Mouse (Mus musculus): ENCODE measurements around the gene Ggn.

Gene Ggn

DNA sequence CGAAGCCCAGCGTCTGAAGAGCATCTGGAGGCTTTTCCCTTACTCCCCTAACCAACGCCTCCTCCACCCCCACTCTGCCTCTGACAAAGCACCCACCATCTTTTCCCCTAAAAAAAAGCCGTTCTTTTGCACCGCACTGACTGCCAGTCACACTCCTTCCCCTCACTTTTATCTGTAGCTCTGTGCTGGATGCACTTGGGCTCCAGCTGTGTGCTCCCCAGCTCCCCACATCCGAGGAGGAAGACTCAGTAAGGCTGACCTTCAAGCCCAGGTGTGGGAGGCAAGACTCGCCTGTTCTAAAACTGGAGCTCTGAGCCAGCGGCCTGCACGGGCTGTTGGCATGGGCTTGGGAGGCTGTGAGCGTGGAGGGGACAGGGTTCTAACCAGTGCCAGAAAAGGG, 18.5 kb upstream of the Ggn start:
- POLR2A ChIA-PET, result interaction anchor here in 3 of 4 experiments (0.5 to 1.3 kb wide), 7 partner anchors 14 to 83 kb away, joined by 3 read pairs; partner anchors contain the start of genes Ggn (in 1 of the 3) and Spred3 (in 1 of the 3)

DNA sequence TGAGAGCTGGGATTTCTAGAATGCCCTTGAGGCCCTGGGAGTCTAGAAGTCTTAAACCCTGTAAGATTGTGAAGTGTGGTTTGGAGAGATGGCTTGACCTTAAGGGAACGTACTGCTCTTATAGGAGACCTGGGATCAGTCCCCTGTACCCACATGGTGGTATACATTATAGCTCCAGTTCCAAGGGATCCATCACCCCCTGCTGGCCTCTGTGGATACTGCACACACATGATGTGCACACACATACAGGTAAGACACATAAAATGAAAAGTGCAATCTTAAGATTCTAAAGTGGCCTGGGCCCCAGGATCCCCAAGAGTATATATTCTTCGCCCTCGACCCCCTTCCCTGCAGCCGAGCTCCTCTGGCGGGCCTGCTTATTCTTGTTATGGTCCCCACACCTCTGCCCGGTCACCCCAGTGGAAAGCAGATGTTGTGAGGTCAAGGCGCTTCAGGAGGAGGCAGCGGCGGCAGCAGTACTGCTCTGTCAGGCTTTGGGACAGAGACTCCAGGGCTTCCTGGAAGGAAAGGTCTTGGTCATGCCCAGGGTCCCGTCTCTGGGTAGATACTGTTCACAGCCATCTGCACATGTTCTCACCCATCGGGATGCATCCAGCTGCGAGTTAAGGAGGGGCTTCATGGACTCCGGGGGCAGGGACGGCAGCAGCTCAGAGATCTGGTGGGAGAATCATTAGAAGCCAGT, 15.8 kb upstream of the Ggn start:
- POLR2A ChIA-PET, result interaction anchor here (0.5 to 6.2 kb wide), 32 partner anchors 9 to 187 kb away, joined by 3 to 41 read pairs (median 4); partner anchors contain the start of genes Ggn (in 2 of the 4), Psmd8 (in 2 of the 4), Rasgrp4 (in 2 of the 4) and Spred3 (in 2 of the 4)
- CTCF ChIA-PET, result interaction anchor here (0.6 to 2.5 kb wide), 22 partner anchors 8 to 1018 kb away, joined by 3 to 16 read pairs (median 4); partner anchors contain the start of genes Psmd8 (in 2 of the 4), Ryr1 (in 2 of the 4), 2200002D01Rik (in 1 of the 4) and Ggn (in 1 of the 4)

More for the DNA sequence above, 18.5 kb upstream of the Ggn start:
- CTCF ChIA-PET, result interaction anchor here in 2 of 4 experiments (0.8 to 1.5 kb wide), 2 partner anchors 34 to 150 kb away, joined by 4 to 10 read pairs; no protein-coding TSS in a partner anchor

DNA sequence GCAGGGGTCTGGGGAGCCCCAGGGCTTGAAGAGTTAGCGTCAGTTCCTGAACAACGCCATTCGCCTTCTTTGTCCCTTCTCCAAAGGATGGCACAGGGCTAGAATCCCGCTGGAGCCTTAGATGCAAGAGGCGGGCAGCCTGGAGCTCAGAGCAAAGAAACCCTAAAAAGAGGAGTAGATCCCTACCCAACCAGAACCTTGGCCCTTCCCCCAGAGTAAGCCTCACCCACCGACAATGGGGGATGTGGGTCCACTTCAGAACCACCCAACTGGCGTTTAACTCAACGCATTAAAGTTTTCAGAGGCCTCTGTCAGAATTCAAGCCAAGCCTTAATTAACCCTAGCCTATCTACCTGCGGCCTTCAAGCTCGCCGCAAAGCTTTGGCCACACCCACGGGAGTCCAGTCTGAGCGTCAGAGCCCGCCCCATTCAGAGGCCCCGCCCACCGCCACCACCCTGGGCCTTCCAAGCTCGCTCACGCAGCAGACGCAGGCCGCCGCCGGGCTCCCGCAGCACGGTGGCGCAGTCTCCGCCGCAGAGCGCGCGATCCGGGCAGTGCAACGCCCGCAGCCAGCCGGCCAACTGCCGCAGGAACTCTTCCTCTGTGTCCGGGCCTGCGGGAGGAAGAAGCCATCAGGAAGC, 14.7 kb upstream of the Ggn start:
- ChIA-PET CTCF (interaction anchor here (0.5 to 2.6 kb wide), 36 partner anchors 7 to 1459 kb away, joined by 3 to 25 read pairs (median 3); partner anchors contain the start of genes Ggn (in 2 of the 4), Ryr1 (in 2 of the 4), Catsperg1 (in 1 of the 4) and Kcnk6 (in 1 of the 4)), POLR2A (interaction anchor here (0.5 to 6.2 kb wide), 78 partner anchors 8 to 1898 kb away, joined by 3 to 41 read pairs (median 4); partner anchors contain the start of genes Ggn (in 3 of the 4), Spred3 (in 3 of the 4), Psmd8 (in 2 of the 4) and Rasgrp4 (in 2 of the 4))

DNA sequence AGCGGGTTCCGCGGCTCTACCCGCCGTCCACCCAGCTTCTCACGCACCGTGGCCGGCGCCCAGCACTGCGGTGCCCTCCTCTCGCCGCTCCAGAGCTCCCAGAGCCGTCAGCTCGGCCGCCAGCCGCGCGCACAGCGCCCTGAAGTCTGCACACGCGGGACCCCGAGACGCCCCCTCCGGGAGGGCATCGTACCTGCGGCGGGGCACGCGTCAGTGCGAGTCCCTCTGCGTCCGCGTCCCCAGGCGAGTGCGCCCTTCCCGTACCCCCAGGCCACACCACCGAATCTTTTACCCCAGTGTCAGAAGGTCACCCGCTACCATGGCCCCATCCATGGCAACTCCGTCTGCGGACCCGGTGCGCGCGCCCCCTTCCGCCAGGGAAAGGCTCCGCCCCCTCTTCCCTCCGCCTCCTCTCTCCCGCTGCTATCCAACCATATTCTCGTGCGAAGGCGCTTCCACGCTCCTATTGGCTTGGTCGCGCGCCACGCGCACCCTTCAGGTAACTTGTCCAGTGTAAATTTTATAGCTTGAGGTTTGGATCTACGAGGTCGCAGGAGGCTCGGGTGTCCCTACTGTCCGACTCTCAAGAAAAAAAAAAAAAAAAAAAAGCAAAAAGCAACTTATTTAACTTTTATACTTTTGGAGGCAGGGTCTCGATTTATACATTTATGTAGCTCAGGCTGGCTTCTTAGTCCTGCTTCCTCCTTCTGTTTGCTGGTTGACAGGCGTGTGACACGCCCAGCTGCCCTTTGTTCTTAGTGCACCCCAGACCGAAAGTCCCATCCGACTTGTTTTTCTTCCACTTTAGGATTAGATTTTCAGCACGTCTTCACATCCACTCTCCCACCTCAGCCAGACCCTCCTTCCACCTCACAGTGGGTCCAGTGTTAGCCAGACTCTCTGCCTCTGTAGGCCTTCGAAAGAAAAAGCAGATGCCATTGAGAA, 13.9 kb upstream of the Ggn start, which contains the start of gene Fam98c:
Gene Fam98c, minus strand, starts transcription at position 397 of the 945 bp plus-strand sequence.
- ChIA-PET CTCF (interaction anchor here (0.6 to 2.6 kb wide), 43 partner anchors 9 to 1458 kb away, joined by 3 to 25 read pairs (median 3); partner anchors contain the start of genes Ggn (in 3 of the 4), Spred3 (in 2 of the 4), Kcnk6 (in 1 of the 4) and Ppp1r14a (in 1 of the 4)), POLR2A (interaction anchor here (0.6 to 6.2 kb wide), 77 partner anchors 7 to 827 kb away, joined by 3 to 41 read pairs (median 4); partner anchors contain the start of genes Ggn (in 3 of the 4), Spred3 (in 3 of the 4), Psmd8 (in 2 of the 4) and Rasgrp4 (in 2 of the 4))

DNA sequence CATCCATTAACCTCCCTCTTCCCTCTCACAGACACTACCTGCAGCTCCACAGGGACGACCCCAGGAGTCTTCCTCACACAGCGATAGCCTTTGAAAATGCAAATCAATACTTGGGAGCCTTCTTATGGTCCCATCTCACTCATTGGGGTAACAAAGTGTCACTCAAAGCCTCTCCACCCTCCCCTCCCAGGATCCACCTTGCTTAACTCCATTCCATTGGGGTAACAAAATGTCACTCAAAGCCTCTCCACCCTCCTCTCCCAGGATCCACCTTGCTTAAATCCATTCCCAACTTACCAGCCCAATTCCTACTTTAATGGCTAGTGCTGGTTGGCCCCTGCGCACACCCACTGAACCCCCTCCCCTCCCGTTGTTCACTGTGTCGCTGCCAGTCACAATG, 11.7 kb upstream of the Ggn start:
- CTCF ChIA-PET, result interaction anchor here in 3 of 4 experiments (0.5 to 1.8 kb wide), 5 partner anchors 11 to 349 kb away, joined by 3 to 6 read pairs (median 3); no protein-coding TSS in a partner anchor
- POLR2A ChIA-PET, result interaction anchor here (0.6 to 6.2 kb wide), 13 partner anchors 10 to 139 kb away, joined by 3 to 41 read pairs (median 3); partner anchors contain the start of genes Psmd8 (in 3 of the 4), Ggn (in 2 of the 4) and Spred3 (in 2 of the 4)

DNA sequence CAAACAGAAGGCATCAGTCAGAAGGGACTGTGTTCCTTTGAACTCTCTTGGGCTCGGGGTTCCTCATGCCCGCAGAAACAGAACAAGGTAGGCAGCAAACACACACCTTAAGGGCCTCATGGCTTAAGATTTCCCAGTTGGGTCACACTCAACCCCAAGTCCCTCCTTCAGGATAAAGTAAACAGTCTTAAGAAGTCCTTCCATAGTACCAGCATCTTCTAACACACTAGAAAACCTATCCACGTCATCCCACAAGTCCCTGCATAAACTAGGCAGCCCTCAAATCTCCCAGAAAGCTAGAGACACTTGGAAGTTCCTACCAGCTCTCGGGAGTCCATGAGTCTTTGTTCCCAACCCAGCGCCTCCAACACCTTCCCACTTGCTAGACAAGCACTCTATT, 7.7 kb upstream of the Ggn start:
- POLR2A ChIA-PET, result interaction anchor here (0.8 to 2.9 kb wide), 47 partner anchors 8 to 656 kb away, joined by 3 to 29 read pairs (median 6); partner anchors contain the start of genes Psmd8 (in 3 of the 4), Ryr1 (in 3 of the 4), 2200002D01Rik (in 2 of the 4) and Yif1b (in 2 of the 4)
- CTCF ChIA-PET, result interaction anchor here in 3 of 4 experiments (0.6 to 1.7 kb wide), 26 partner anchors 7 to 1977 kb away, joined by 3 to 18 read pairs (median 4); partner anchors contain the start of genes Ppp1r14a (in 1 of the 3) and Psmd8 (in 1 of the 3)

DNA sequence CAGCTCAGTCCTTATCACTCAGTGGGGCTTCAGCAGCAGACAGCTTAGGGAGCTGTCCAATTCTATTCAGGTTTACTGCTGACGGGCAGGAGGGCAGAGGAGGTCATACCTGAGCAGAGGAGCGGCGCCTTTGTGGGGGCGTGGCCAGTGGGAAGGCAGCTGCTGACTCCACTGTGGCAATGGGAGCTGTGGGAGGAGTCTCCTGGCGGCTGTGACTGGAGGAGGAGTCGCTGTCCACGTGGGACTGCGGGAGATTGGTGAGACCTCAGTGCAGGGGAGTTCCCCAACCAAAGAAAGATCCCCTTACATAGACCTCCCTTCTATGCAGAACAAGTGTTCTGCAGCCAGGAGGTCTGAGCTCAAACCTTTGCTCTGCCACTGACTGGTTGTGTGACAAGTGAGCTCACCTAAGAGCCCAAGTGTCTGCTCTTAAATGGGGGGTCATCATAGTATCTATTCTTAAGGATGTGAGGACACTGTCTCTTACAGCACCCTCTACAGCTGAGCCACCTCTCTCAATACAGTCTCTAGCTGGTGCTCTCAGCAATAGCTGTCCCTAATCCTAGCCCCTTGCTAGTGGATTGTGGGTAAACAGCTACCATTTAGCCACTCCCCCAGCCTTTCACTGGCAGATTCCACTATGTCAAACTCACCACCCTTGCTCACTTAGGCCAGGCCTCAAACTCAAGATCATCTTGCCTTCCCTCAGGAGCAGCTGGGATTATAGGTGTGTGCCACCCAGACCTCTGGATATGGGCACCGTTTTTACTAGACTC, 7.1 kb upstream of the Ggn start:
- ChIA-PET POLR2A (interaction anchor here (0.6 to 2.9 kb wide), 54 partner anchors 8 to 807 kb away, joined by 3 to 29 read pairs (median 5); partner anchors contain the start of genes Psmd8 (in 3 of the 4), Ryr1 (in 3 of the 4), 2200002D01Rik (in 2 of the 4) and Yif1b (in 2 of the 4)), CTCF (interaction anchor here in 3 of 4 experiments (0.6 to 1.7 kb wide), 32 partner anchors 9 to 1978 kb away, joined by 3 to 18 read pairs (median 4); partner anchors contain the start of genes Ppp1r14a (in 1 of the 3) and Psmd8 (in 1 of the 3))

DNA sequence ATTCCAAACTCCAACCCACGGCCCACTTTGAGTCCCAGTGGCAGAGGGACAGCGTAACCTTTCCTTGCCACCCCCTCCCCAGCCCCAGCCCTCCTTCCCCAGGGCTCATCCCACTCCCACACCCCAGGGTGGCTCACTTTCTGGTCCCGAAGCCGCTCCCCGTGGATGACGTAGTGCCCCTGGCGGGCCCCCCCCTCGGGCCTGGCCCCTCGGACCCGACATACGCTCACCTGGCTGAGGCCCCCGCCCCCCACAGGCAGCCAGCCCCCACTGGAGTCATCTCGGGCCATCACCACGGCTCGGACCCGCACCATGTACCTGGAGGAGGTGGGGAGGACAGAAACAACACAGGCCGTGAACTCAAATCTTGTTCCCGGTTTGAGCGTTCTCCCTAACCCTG, 2.4 kb upstream of the Ggn start:
- POLR2A ChIA-PET, result interaction anchor here in 3 of 4 experiments (0.6 to 2.2 kb wide), 10 partner anchors 9 to 430 kb away, joined by 3 to 11 read pairs (median 4); partner anchors contain the start of genes Psmd8 (in 2 of the 3) and Fam98c (in 1 of the 3)
- CTCF ChIA-PET, result interaction anchor here in 2 of 4 experiments (0.7 to 0.9 kb wide), 4 partner anchors 11 to 1157 kb away, joined by 3 to 9 read pairs (median 4); partner anchors contain the start of gene Fam98c (in 1 of the 2)

DNA sequence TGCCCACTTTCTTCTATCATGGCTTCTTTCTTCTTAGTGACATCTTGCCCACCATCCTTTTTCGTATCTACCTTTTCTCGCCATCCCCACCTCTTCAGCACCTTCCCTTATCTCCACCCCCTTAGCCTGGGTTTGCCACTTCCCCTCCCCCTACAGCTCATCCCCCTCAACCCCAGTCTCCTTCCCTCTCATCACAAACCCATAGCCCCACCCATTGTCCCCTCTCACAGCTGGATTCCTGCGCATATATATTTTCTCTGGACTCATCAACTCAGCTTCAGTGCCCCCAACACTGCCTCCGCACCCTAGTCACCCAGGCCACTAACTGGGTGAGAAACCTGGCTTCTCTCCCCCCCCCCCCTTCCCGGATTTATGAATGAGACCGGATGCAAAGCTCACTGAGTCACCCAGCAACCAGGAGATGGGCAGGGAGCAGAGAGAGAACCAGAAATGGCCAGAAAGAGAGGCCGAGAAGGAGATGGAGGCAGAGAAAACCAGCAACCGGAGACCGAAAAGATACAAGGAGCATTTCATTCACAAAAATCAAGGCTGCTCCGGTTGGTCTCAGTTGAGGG, 1.8 kb upstream of the Ggn start:
- ChIA-PET POLR2A (interaction anchor here in 3 of 4 experiments (0.6 to 2.2 kb wide), 15 partner anchors 9 to 1732 kb away, joined by 3 to 11 read pairs (median 3); partner anchors contain the start of gene Psmd8 (in 3 of the 3)), CTCF (interaction anchor here in 2 of 4 experiments (0.6 to 0.9 kb wide), 5 partner anchors 12 to 1157 kb away, joined by 3 to 9 read pairs (median 5); partner anchors contain the start of gene Fam98c (in 1 of the 2))

DNA sequence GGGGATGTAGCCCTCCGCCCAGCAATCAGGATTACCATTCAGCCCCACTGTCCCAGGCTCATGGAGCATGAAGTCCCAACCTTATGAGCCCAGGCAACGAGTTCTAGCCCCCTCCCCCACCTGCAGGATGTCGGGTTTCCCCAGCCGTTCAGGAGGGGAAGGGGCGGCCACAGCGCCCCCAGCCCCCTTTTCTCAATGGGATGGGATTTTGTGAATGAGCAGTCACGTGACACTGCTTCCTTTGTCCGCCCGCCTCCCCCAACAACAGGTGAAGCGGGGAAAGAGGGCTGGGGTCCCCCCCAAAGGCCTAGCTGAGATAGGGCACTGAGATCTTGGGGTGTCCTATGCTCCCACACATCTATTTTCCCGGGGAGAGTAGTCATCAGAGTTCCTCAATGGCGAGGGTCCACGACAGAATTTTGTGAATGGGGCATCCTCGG, 1.2 kb upstream of the Ggn start:
- ChIA-PET POLR2A (interaction anchor here (0.6 to 2.2 kb wide), 13 partner anchors 11 to 1732 kb away, joined by 3 to 17 read pairs (median 4); partner anchors contain the start of genes Psmd8 (in 2 of the 4) and Fam98c (in 1 of the 4)), CTCF (interaction anchor here in 2 of 4 experiments (0.5 to 1.2 kb wide), 3 partner anchors 13 to 46 kb away, joined by 3 to 6 read pairs (median 4); no protein-coding TSS in a partner anchor)

DNA sequence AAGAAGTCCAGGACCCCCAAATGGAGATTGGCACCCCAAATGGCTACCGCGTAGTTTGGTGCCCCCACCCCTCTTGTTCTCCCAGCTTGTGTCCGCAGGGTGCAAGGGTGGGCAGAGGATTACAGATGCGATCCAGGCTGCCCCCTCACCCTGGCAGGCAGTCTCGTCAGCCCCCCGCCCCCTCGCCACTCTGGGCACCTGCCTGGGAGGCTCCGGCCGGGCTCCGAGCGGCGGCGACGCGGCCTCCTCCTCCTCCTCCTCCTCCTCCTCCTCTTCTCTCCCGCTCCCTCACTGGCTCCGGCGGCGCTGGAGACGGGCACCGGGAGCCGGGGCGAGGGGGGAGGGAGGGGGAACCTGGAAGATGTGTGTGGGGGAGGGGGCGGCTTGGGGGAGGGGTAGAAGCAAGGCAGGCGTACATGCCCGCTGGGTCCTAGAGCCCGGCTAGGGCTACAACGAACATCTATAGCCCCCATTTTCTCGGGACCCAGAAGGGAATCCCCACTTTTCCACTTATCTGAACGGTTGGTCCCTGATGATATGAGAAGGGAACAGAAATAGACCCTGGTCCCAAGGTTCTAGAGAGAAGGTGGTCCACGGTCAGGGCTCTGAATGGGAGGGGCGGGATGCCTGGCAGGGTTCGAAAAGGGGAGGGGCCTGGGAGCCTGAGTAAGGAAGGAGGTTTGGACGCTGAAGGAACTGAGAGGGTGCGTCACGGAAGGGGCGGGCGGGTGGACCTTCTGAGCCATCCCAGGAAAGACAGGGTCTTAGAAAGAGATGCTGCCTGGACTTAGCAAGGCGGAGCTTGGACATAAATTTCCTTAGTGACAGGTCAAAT, 562 bp upstream of the Ggn start:
- ChIA-PET POLR2A (interaction anchor here (0.6 to 2.2 kb wide), 38 partner anchors 8 to 819 kb away, joined by 3 to 29 read pairs (median 4); partner anchors contain the start of genes Psmd8 (in 3 of the 4), 2200002D01Rik (in 2 of the 4), Fam98c (in 2 of the 4) and Eif3k (in 1 of the 4)), CTCF (interaction anchor here (0.5 to 1.4 kb wide), 17 partner anchors 7 to 495 kb away, joined by 3 to 15 read pairs (median 4); partner anchors contain the start of genes Psmd8 (in 2 of the 4), Catsperg1 (in 1 of the 4), Fam98c (in 1 of the 4) and Ryr1 (in 1 of the 4))

DNA sequence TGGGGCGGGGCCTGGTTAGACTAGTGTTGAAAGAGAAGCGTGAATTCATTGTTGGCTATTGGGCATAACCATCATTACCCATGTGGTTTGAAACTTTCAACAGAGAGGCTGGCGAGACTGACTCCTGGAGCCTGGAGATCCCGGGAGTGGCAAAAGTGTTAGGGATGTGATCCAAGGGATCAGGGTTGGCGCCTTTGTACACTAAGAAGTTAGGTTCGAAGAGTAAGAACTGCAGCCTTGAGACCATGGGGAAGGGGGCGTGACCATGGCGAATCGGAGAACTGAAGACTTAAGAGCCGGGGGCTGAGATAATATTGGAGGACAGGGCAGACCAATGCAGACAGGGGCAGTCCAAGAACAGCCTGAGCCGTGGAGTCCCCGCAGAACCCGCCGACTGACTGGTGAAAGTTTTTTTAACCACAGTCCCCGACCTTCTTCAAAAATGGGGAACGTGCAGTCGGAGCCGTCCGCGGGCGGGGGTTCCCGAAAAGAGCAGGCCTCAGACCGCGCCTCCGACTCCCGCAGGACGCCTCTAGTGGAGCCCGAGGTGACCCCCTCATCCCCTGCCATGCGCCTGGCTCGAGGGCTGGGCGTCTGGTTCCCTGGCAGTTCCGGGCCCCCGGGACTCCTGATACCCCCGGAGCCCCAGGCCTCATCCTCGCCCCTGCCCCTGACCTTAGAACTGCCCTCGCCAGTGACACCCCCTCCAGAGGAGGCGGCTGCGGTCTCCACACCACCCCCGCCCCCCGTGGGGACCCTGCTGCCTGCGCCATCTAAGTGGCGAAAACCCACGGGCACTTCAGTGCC, 948 bp downstream of the Ggn start:
- CTCF ChIA-PET, result interaction anchor here in 2 of 4 experiments (0.7 to 1.4 kb wide), 8 partner anchors 9 to 189 kb away, joined by 3 to 15 read pairs (median 5); partner anchors contain the start of genes Catsperg1 (in 1 of the 2), Eif3k (in 1 of the 2), Fam98c (in 1 of the 2) and Map4k1 (in 1 of the 2)
- POLR2A ChIA-PET, result interaction anchor here in 3 of 4 experiments (0.9 to 2.2 kb wide), 19 partner anchors 9 to 347 kb away, joined by 3 to 29 read pairs (median 4); partner anchors contain the start of genes Psmd8 (in 3 of the 3), Fam98c (in 2 of the 3), Eif3k (in 1 of the 3) and Map4k1 (in 1 of the 3)

All from embryonic stem cell, embryonic (primary cell).